Mouse (Mus musculus): Measurements from ENCODE around the gene Col25a1. TPM values are rescaled to one million over a fixed set of nuclear protein-coding genes. Genes with fewer than 3 reads are reported as not detected.

Gene Col25a1
- polyA plus RNA-seq, 1 experiment from 2014 or later = 0.59 TPM

GRCm38 (mm10) chr3:130584007-130584406 lies 452.7 kb downstream of the Col25a1 start:
- H3K4me1 ChIP-seq (replicated peaks; ENCODE audit: control insufficient read depth, insufficient read depth, low read length) = no peaks in the 10 kb centered on the region
- WGBS = 73% methylated on average over 7 of the region's 7 CpGs
- H3K27ac ChIP-seq (ENCODE audit: low read depth, low read length) = no peak overlapping the region
- TF ChIP-seq CTCF (IDR thresholded peaks at IDR 0.05; ENCODE audit: low read depth) = no peak
- H3K27me3 ChIP-seq (replicated peaks; ENCODE audit: control insufficient read depth, insufficient read depth, low read length) = no peaks in the 10 kb centered on the region
- H3K9me3 ChIP-seq (ENCODE audit: control insufficient read depth) = no peaks in the 10 kb centered on the region
- no peaks in the 10 kb centered on the region for H3K36me3 ChIP-seq (ENCODE audit: control insufficient read depth, insufficient read depth)
- no peak overlapping the region for H3K9ac ChIP-seq (ENCODE audit: low read depth, low read length)
- no peak overlapping the region for H3K4me2 ChIP-seq (replicated peaks; ENCODE audit: low read depth)
- no peak for ATAC-seq
- no peak overlapping the region for H3K4me3 ChIP-seq (ENCODE audit: low read depth, low read length)

- no peak for TF ChIP-seq CTCF (IDR thresholded peaks at IDR 0.05; ENCODE audit: low read depth)
- Histone ChIP-seq H3K9ac (ENCODE audit: low read depth, low read length) (no peak overlapping the region), H3K27me3 (replicated peaks; ENCODE audit: control insufficient read depth, insufficient read depth, low read length) (no peaks in the 10 kb centered on the region), H3K4me3 (ENCODE audit: low read depth, low read length) (no peak overlapping the region), H3K9me3 (ENCODE audit: control insufficient read depth) (no peaks in the 10 kb centered on the region), H3K27ac (ENCODE audit: low read depth, low read length) (no peak overlapping the region), H3K4me2 (replicated peaks; ENCODE audit: low read depth) (no peak overlapping the region), H3K36me3 (ENCODE audit: control insufficient read depth, insufficient read depth) (no peaks in the 10 kb centered on the region), H3K4me1 (replicated peaks; ENCODE audit: control insufficient read depth, insufficient read depth, low read length) (no peaks in the 10 kb centered on the region)
- 63% methylated on average over 8 of the region's 8 CpGs for WGBS
- no peak for ATAC-seq
These were observed 463.7 kb downstream of the Col25a1 start for GRCm38 (mm10) chr3:130595050-130595449.

GRCm38 (mm10) chr3:130601491-130601890 lies 470.2 kb downstream of the Col25a1 start:
- Histone ChIP-seq H3K4me3 (ENCODE audit: low read depth, low read length) (no peak overlapping the region), H3K36me3 (ENCODE audit: control insufficient read depth, insufficient read depth) (no peaks in the 10 kb centered on the region), H3K27ac (ENCODE audit: low read depth, low read length) (no peak overlapping the region), H3K9me3 (ENCODE audit: control insufficient read depth) (no peaks in the 10 kb centered on the region), H3K4me1 (replicated peaks; ENCODE audit: control insufficient read depth, insufficient read depth, low read length) (no peaks in the 10 kb centered on the region), H3K27me3 (replicated peaks; ENCODE audit: control insufficient read depth, insufficient read depth, low read length) (no peaks in the 10 kb centered on the region), H3K4me2 (replicated peaks; ENCODE audit: low read depth) (no peak overlapping the region), H3K9ac (ENCODE audit: low read depth, low read length) (no peak overlapping the region)
- no peak for TF ChIP-seq CTCF (IDR thresholded peaks at IDR 0.05; ENCODE audit: low read depth)
- no peak for ATAC-seq
- 73% methylated on average over 10 of the region's 10 CpGs for WGBS

- Histone ChIP-seq H3K27me3 (replicated peaks; ENCODE audit: control insufficient read depth, insufficient read depth, low read length) (no peaks in the 10 kb centered on the region), H3K36me3 (ENCODE audit: control insufficient read depth, insufficient read depth) (no peaks in the 10 kb centered on the region), H3K4me1 (replicated peaks; ENCODE audit: control insufficient read depth, insufficient read depth, low read length) (no peaks in the 10 kb centered on the region), H3K9ac (ENCODE audit: low read depth, low read length) (no peak overlapping the region), H3K27ac (ENCODE audit: low read depth, low read length) (no peak overlapping the region), H3K4me2 (replicated peaks; ENCODE audit: low read depth) (no peak overlapping the region), H3K4me3 (ENCODE audit: low read depth, low read length) (no peak overlapping the region), H3K9me3 (ENCODE audit: control insufficient read depth) (no peaks in the 10 kb centered on the region)
- TF ChIP-seq CTCF (IDR thresholded peaks at IDR 0.05; ENCODE audit: low read depth) = peak; percentile 73
- WGBS = 66% methylated on average over 2 of the region's 2 CpGs
- no peak for ATAC-seq
These were observed 476.6 kb downstream of the Col25a1 start for GRCm38 (mm10) chr3:130607924-130608323.

GRCm38 (mm10) chr3:130614444-130614843 lies 483.1 kb downstream of the Col25a1 start:
- no peak for TF ChIP-seq CTCF (IDR thresholded peaks at IDR 0.05; ENCODE audit: low read depth)
- no peak overlapping the region for H3K4me2 ChIP-seq (replicated peaks; ENCODE audit: low read depth)
- H3K36me3 ChIP-seq (ENCODE audit: control insufficient read depth, insufficient read depth) = no peaks in the 10 kb centered on the region
- H3K9ac ChIP-seq (ENCODE audit: low read depth, low read length) = no peak overlapping the region
- H3K27me3 ChIP-seq (replicated peaks; ENCODE audit: control insufficient read depth, insufficient read depth, low read length) = no peaks in the 10 kb centered on the region
- 0 out of 2 replicates have a peak, but pooled peaks cover 4% of the 10 kb centered on the region for H3K4me1 ChIP-seq (replicated peaks; ENCODE audit: control insufficient read depth, insufficient read depth, low read length)
- H3K9me3 ChIP-seq (ENCODE audit: control insufficient read depth) = no peaks in the 10 kb centered on the region
- WGBS = 67% methylated on average over 9 of the region's 9 CpGs
- ATAC-seq = no peak
- no peak overlapping the region for H3K4me3 ChIP-seq (ENCODE audit: low read depth, low read length)
- no peak overlapping the region for H3K27ac ChIP-seq (ENCODE audit: low read depth, low read length)

DNA sequence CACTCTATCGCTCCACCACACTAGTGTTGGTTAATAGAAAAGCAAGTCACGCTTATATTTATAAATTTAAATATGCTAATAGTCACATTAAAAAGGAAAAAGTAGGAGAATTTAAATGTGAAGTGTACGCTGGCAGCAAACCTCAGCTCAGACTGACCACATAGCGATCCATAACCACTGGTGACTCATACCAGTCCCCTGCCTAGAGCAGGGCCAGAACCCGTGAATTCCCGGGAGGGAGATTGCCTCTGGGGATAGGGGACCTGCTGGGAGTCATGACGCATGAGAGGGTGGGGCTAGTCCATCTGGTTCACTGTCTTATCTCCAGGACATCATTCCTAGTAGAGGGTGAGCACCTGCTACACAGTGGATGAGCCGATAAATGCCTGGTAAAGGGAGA lies 484.3 kb downstream of the Col25a1 start:
- no peak for ATAC-seq
- H3K4me2 ChIP-seq (replicated peaks; ENCODE audit: low read depth) = no peak overlapping the region
- no peaks in the 10 kb centered on the region for H3K36me3 ChIP-seq (ENCODE audit: control insufficient read depth, insufficient read depth)
- no peak for TF ChIP-seq CTCF (IDR thresholded peaks at IDR 0.05; ENCODE audit: low read depth)
- H3K4me3 ChIP-seq (ENCODE audit: low read depth, low read length) = no peak overlapping the region
- WGBS = 56% methylated on average over 8 of the region's 8 CpGs
- no peaks in the 10 kb centered on the region for H3K27me3 ChIP-seq (replicated peaks; ENCODE audit: control insufficient read depth, insufficient read depth, low read length)
- no peaks in the 10 kb centered on the region for H3K9me3 ChIP-seq (ENCODE audit: control insufficient read depth)
- H3K4me1 ChIP-seq (replicated peaks; ENCODE audit: control insufficient read depth, insufficient read depth, low read length) = 0 out of 2 replicates have a peak, but pooled peaks cover 4% of the 10 kb centered on the region
- no peak overlapping the region for H3K9ac ChIP-seq (ENCODE audit: low read depth, low read length)
- H3K27ac ChIP-seq (ENCODE audit: low read depth, low read length) = no peak overlapping the region

DNA sequence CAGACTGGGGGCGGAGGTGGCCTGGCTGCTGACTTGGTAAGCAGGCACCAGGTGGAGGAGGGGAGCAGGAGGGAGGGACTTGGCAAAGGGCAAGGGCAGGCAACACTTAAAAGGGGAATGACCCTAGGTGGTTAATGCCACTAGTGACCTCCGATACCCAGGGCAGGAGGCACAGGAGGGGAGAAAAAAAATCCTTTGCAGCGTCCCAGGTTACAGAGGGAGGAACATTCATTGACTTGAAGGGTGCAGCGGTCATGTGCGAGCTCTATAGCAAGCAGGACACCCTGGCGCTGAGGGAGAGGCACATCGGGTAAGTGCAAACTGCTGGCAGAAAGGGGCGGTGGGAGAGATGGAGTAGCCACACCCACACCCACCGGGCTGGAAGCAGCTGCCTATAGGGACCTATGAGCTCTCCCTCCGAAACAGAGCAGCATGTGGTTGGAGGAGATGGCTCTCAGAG lies 486.2 kb downstream of the Col25a1 start, which contains the start of gene Etnppl:
Gene Etnppl (plus strand): TSS at position 10 of the 460 bp plus-strand sequence.
- H3K9ac ChIP-seq (ENCODE audit: low read depth, low read length) = no peak within 1 kb of the TSS
- no peaks in the 10 kb centered on the region for H3K27me3 ChIP-seq (replicated peaks; ENCODE audit: control insufficient read depth, insufficient read depth, low read length)
- H3K36me3 ChIP-seq (ENCODE audit: control insufficient read depth, insufficient read depth) = no peaks in the 10 kb centered on the region
- 4% methylated on average over 10 of the region's 10 CpGs for WGBS
- 0 out of 2 replicates have a peak, but pooled peaks cover 4% of the 10 kb centered on the region for H3K4me1 ChIP-seq (replicated peaks; ENCODE audit: control insufficient read depth, insufficient read depth, low read length)
- no peak within 1 kb of the TSS for H3K4me3 ChIP-seq (ENCODE audit: low read depth, low read length)
- TF ChIP-seq CTCF (IDR thresholded peaks at IDR 0.05; ENCODE audit: low read depth) = no peak
- H3K4me2 ChIP-seq (replicated peaks; ENCODE audit: low read depth) = peak within 1 kb of the TSS; percentile 50
- no peak within 1 kb of the TSS for H3K27ac ChIP-seq (ENCODE audit: low read depth, low read length)
- ATAC-seq = peak; percentile 36
- no peaks in the 10 kb centered on the region for H3K9me3 ChIP-seq (ENCODE audit: control insufficient read depth)

Data from intestine, postnatal 0 days (tissue).